Mouse (Mus musculus) hindbrain, embryonic 16.5 days (tissue): ENCODE data around the gene Bad. TPM values are rescaled to one million over a fixed set of nuclear protein-coding genes. Genes with fewer than 3 reads are reported as not detected.

Experiments used
- ATAC-seq: fragments of 200-750 bp; cut with Nextera tagmentation; 2 replicates; pipeline ENCODE4 v1.8.0; 2017; ENCODE audit warnings: moderate TSS enrichment, moderate library complexity
- H3K27ac ChIP-seq: fragments of 300-500 bp; sonication (generic); 2 replicates; pipeline ENCODE4 v1.5.1; 2014; ENCODE audit warnings: low read depth, mild to moderate bottlenecking, control low read depth, low read length, moderate library complexity
- H3K27me3 ChIP-seq: fragments of 300-500 bp; sonication (generic); replicated peaks from 2 replicates; pipeline ENCODE4 v1.6.1; 2014; ENCODE audit warnings: low read length; ENCODE audit not compliant: control insufficient read depth, insufficient read depth
- H3K36me3 ChIP-seq: fragments of 300-500 bp; sonication (generic); 2 replicates; pipeline ENCODE4 v1.6.1; 2014; ENCODE audit warnings: mild to moderate bottlenecking, low read length, moderate library complexity, mixed read lengths; ENCODE audit not compliant: control insufficient read depth, insufficient read depth
- H3K4me1 ChIP-seq: fragments of 300-500 bp; sonication (generic); 2 replicates; pipeline ENCODE4 v1.6.1; 2014; ENCODE audit warnings: low read depth, low read length; ENCODE audit not compliant: control insufficient read depth, insufficient read depth
- H3K4me2 ChIP-seq: fragments of 300-500 bp; sonication (generic); 2 replicates; pipeline ENCODE4 v1.6.1; 2014; ENCODE audit warnings: mild to moderate bottlenecking, low read length, control low read depth, moderate library complexity
- H3K4me3 ChIP-seq: fragments of 300-500 bp; sonication (generic); 2 replicates; pipeline ENCODE4 v1.5.1; 2014; ENCODE audit warnings: mild to moderate bottlenecking, low read length, control low read depth, moderate library complexity
- H3K9ac ChIP-seq: fragments of 300-500 bp; sonication (generic); 2 replicates; pipeline ENCODE4 v1.6.1; 2014; ENCODE audit warnings: low read depth, mild to moderate bottlenecking, control low read depth, low read length, moderate library complexity
- H3K9me3 ChIP-seq: fragments of 300-500 bp; sonication (generic); 2 replicates; pipeline ENCODE4 v1.6.1; 2014; ENCODE audit warnings: mild to moderate bottlenecking, low read length, moderate library complexity; ENCODE audit not compliant: control insufficient read depth
- WGBS: fragments of 180-500 bp; shearing (Covaris S2); extraction: QIAGEN DNeasy Blood & Tissue Kit; methylation state at CpG from one replicate; pipeline ENCODE4 v1.1.7; 2014; 5-methylcytosine and 5-hydroxymethylcytosine counted together
- polyA plus RNA-seq: library from polyadenylated mRNA; unstranded; fragments of >200 nt; fragmentation: Nextera tagmentation; extraction: Ambion mirVana; gene quantifications from 2 replicates; pipeline ENCODE4 v1.2.1, GENCODE M21; 2015

Bad gene
- polyA plus RNA-seq, 1 experiment from 2014 or later: 109 TPM

DNA sequence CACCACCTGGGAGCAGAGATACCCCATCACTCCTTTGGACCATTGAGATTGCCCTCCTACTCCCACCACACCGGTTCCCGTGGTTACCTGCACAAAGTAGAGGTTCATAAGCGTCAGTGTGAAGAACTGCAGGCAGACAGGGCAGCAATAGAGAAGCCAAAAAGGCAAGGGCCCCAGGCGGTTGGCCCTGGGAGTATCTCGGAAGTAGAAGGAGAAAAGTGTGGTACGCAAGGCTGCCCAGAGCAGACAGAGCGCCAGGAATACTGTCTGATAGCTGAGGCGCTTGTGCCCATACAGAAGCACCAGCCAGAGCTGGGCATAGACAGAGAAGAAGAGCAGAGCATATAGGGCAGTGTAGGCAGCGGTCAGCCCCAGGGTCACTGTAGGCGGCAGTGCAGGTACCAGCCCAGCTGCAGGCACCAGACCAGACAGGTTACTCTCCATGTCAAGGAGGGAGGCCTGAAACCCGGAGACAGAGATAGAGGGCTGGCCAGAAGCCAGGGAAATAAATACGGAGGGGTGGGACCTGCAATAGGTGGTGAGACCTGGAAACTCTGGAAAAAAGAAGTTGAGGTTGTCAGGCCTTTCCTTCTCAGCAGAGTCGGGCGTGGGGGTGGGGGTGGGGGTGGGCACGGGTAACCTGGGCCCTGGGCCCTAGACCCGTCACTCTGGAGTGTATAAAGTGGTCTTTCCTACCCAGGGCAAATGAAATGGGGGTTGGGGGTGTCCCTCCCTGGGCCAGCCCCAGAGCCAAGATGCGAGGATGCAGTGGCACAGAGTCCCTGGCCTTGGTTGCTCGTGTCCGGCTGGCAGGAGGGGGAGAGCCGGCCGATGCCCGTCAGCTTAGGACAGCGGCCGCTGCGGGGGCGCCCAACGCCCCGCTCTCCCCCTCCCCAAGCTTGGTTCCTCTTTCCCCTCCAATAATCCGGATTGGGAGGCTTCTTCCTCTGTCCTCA lies 987 bp upstream of the Bad start:
- Histone ChIP-seq H3K27me3 (peaks cover 10% of the 10 kb centered on the region), H3K4me3 (peak overlapping the region; percentile 86), H3K27ac (peak overlapping the region; percentile 97), H3K4me2 (peak overlapping the region; percentile 76), H3K4me1 (peaks cover 35% of the 10 kb centered on the region), H3K36me3 (no peaks in the 10 kb centered on the region), H3K9ac (peak overlapping the region; percentile 95), H3K9me3 (no peaks in the 10 kb centered on the region)
- 19% methylated on average over 29 of the region's 29 CpGs for WGBS
- ATAC-seq: peak; percentile 7

DNA sequence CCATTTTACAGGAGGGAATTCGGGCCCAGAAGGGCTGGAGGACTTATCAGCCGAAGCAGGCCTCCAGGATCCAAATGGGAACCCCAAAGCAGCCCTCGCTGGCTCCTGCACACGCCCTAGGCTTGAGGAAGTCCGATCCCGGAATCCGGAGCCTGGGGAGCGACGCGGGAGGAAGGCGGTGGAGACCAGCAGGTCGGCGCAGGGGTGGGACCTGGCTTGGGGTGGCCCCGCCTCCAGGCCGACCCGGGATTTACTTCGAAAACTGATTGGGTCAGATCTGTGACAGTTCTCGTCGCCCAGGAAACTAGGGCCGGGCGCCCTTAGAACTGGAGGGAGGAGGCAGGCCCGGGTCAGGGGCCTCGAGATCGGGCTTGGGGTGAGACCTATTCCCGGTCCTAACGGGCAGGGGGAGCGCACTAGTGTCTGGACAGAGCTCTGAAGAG lies 609 bp downstream of the Bad start, which contains the start of gene Gpr137:
Gene Gpr137, minus strand, starts transcription at position 232 of the 443 bp plus-strand sequence.
- Histone ChIP-seq H3K36me3 (no peaks in the 10 kb centered on the region; the same call in 1 of the 2 replicates), H3K27ac (peak within 1 kb of the TSS; percentile 97), H3K4me1 (peaks cover 35% of the 10 kb centered on the region), H3K27me3 (no peaks in the 10 kb centered on the region; the same call in 1 of the 2 replicates), H3K4me2 (peak within 1 kb of the TSS; percentile 76), H3K9me3 (no peaks in the 10 kb centered on the region), H3K4me3 (peak within 1 kb of the TSS; percentile 86), H3K9ac (peak within 1 kb of the TSS; percentile 95)
- ATAC-seq: peak; percentile 81
- WGBS: under 1% methylated on average over 27 of the region's 27 CpGs

DNA sequence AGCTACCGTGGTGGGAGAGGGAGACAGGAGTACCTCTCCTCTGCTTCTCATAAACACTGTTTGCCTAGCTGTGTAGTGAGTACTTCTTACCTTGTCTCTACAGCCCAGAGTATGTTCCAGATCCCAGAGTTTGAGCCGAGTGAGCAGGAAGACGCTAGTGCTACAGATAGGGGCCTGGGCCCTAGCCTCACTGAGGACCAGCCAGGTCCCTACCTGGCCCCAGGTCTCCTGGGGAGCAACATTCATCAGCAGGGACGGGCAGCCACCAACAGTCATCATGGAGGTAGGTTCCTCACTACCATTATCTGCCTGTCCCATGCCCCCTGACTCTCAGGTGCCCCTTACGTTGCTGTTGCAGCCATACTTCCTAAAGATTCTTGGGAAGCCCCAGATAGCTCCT lies 1.1 kb downstream of the Bad start:
- peak overlapping the region; percentile 95 for H3K9ac ChIP-seq
- peaks cover 35% of the 10 kb centered on the region for H3K4me1 ChIP-seq
- peak; percentile 5; the same call in 1 of the 2 replicates for ATAC-seq
- WGBS: 23% methylated on average over 5 of the region's 5 CpGs
- H3K27ac ChIP-seq: peak overlapping the region; percentile 97
- peak overlapping the region; percentile 86 for H3K4me3 ChIP-seq
- H3K36me3 ChIP-seq: no peaks in the 10 kb centered on the region; the same call in 1 of the 2 replicates
- H3K9me3 ChIP-seq: no peaks in the 10 kb centered on the region
- H3K27me3 ChIP-seq: no peaks in the 10 kb centered on the region
- peak overlapping the region; percentile 76 for H3K4me2 ChIP-seq

DNA sequence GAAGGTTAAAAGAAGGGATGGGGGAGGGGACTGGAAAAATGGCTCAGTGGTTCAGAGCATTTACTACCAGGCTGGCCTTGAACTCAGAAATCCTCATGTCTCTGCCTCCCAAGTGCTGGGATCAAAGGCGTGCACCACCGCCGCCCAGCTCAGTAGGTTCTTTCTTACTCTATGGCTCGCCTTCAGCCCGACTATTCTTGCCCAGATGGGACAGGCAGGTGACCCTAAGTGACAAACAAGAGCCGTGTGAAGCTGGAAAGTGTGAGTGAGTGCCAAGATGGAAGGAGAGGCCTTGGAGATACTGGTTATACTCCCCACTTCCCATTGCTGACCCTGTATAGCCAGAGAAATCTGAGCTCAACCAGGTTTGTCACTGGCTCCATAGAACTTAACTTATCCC lies 2.0 kb downstream of the Bad start:
- Histone ChIP-seq H3K4me1 (peaks cover 29% of the 10 kb centered on the region), H3K4me2 (no peak overlapping the region)

DNA sequence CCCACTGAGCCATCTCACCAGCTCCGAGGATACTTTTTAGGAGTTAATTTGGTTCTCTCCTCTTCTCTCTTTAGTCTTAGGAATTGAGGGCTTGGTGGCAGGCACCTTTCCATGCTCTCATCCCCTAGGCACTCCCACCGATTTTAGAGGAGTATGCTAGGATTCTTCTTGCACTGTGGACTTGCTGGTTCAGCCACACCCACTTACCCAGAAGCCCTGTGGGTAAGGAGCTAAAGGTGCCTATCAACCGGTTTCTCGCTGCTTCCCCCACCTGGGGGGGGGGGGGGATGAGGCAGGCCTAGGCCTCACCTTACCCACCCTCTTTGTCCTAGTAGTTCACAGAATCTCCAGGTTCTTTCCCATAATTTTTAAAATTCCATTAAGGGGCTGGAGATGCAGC lies 6.1 kb downstream of the Bad start:
- Histone ChIP-seq H3K4me3 (no peak overlapping the region), H3K4me2 (no peak overlapping the region), H3K4me1 (peaks cover 20% of the 10 kb centered on the region), H3K9ac (no peak overlapping the region), H3K27me3 (no peaks in the 10 kb centered on the region), H3K27ac (no peak overlapping the region), H3K36me3 (no peaks in the 10 kb centered on the region; the same call in 1 of the 2 replicates), H3K9me3 (no peaks in the 10 kb centered on the region)
- ATAC-seq: no peak
- WGBS: 56% methylated on average over 4 of the region's 4 CpGs

More for the DNA sequence above, 2.0 kb downstream of the Bad start:
- no peak overlapping the region for H3K4me3 ChIP-seq
- no peaks in the 10 kb centered on the region; the same call in 1 of the 2 replicates for H3K36me3 ChIP-seq
- no peaks in the 10 kb centered on the region for H3K27me3 ChIP-seq
- ATAC-seq: no peak
- H3K9me3 ChIP-seq: no peaks in the 10 kb centered on the region
- no peak overlapping the region for H3K27ac ChIP-seq
- no peak overlapping the region for H3K9ac ChIP-seq
- WGBS: 94% methylated on average over 6 of the region's 6 CpGs

DNA sequence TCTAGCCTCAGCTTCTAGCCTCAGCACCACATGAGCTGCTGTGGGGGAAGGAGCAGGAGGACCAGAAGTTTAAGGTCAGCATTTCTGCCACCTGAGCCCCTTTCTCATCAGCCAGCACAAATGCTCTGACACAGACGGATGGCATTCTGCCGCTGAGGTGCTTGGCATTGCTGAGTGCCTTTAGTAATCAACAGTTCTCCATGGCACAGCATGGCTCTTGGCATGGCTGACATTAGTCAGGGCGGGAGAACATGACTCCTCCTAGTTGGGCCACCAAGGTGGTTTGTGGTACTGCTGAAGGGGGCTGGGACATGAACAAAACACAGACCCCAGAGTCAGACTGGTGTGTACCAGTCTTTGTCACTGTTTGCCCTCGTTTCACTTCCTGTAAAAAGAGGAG lies 6.5 kb downstream of the Bad start:
- H3K4me1 ChIP-seq: peaks cover 20% of the 10 kb centered on the region
- no peak overlapping the region for H3K4me2 ChIP-seq
- H3K27ac ChIP-seq: no peak overlapping the region
- 64% methylated on average over 4 of the region's 4 CpGs for WGBS
- no peaks in the 10 kb centered on the region for H3K27me3 ChIP-seq
- no peak overlapping the region for H3K9ac ChIP-seq
- H3K4me3 ChIP-seq: no peak overlapping the region
- no peaks in the 10 kb centered on the region; the same call in 1 of the 2 replicates for H3K36me3 ChIP-seq
- no peaks in the 10 kb centered on the region for H3K9me3 ChIP-seq
- ATAC-seq: no peak

DNA sequence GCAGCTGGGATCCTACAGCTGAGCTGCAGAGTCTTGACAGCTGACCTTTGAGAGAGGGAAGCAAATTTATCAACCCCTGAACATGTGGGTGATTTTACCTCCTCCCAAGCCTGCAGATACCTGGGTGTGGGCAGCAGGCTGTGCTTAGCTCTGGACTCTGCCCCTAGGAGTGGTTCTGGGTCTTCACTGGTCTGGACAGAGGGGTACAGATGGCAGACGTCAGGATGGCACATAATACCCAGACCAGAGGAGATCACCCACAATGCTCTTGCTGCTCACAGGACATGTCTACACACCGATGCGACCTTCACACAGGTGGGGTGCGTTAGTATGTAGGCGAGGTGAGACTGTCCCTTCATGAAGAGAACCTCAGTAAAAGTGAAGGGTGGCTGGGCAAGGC lies 7.9 kb downstream of the Bad start:
- Histone ChIP-seq H3K4me3 (no peak overlapping the region), H3K4me2 (no peak overlapping the region), H3K27me3 (no peaks in the 10 kb centered on the region), H3K9me3 (no peaks in the 10 kb centered on the region), H3K4me1 (peaks cover 19% of the 10 kb centered on the region), H3K36me3 (no peaks in the 10 kb centered on the region; the same call in 1 of the 2 replicates), H3K9ac (no peak overlapping the region), H3K27ac (no peak overlapping the region)
- ATAC-seq: no peak
- WGBS: 92% methylated on average over 5 of the region's 5 CpGs

DNA sequence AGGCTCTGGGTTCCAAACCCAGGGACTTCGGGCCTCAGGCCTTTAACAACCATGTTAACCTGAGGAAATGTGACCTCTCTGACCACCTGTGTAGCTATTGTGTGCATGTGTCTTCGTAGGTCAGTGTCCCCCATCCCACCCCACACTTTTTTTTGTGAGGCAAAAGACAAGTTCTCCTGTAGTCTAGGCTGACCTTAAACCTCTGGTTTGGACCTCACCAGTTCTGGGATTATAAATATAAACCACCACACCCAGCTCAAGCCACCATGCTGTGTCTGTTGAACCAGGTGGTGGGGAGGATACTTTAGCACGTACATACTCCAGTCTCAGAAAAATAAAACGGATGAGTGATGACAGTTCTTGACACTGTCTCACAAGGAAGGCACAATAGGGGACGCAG lies 8.3 kb downstream of the Bad start:
- H3K27ac ChIP-seq: peak overlapping the region; percentile 96
- H3K4me3 ChIP-seq: peak overlapping the region; percentile 61
- H3K9ac ChIP-seq: peak overlapping the region; percentile 81
- no peaks in the 10 kb centered on the region; the same call in 1 of the 2 replicates for H3K36me3 ChIP-seq
- 37% methylated on average over 5 of the region's 5 CpGs for WGBS
- no peak for ATAC-seq
- no peaks in the 10 kb centered on the region for H3K9me3 ChIP-seq
- H3K27me3 ChIP-seq: no peaks in the 10 kb centered on the region
- H3K4me2 ChIP-seq: peak overlapping the region; percentile 98
- peaks cover 19% of the 10 kb centered on the region for H3K4me1 ChIP-seq

DNA sequence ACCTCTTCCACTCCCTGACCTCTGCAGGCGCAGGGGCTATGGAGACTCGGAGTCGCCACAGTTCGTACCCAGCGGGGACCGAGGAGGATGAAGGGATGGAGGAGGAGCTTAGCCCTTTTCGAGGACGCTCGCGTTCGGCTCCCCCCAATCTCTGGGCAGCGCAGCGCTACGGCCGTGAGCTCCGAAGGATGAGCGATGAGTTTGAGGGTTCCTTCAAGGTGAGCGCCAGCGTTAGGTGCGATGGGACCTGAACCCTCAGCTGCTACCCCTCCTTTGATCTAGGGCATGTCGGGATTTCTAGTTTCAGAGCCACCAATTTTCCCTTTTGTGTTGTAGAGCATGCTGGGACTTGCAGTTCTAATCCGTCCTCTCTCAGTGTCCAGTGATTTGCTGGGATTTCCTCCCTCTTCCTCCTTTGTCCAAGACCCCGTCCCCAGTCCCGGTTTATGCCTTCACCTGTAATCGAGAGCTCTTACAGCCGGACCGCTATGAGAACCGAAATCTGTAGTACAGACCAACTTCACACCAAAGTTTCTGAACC lies 9.0 kb downstream of the Bad start:
- Histone ChIP-seq H3K27ac (peak overlapping the region; percentile 96), H3K4me3 (peak overlapping the region; percentile 61), H3K4me2 (peak overlapping the region; percentile 98), H3K4me1 (peaks cover 19% of the 10 kb centered on the region), H3K36me3 (peaks cover 4% of the 10 kb centered on the region; the same call in 1 of the 2 replicates), H3K9ac (peak overlapping the region; percentile 81), H3K9me3 (no peaks in the 10 kb centered on the region), H3K27me3 (no peaks in the 10 kb centered on the region)
- 0% methylated on average over 28 of the region's 28 CpGs for WGBS
- ATAC-seq: peak; percentile 40
